Mouse (Mus musculus) ES-Bruce4 (cell line): ENCODE data around the gene Amigo1.
A peak's percentile ranks its signal among the peaks of the same experiment; 100 is the strongest.

Experiments used
- CTCF ChIP-seq: IDR thresholded peaks from one replicate; pipeline ENCODE4 v1.8.1; 2011; ENCODE audit warnings: low read depth, low read length
- POLR2A ChIP-seq: IDR thresholded peaks from one replicate; pipeline ENCODE4 v1.8.1; 2011; ENCODE audit warnings: low read length; ENCODE audit not compliant: insufficient read depth

- TF ChIP-seq POLR2A, result no peak
- TF ChIP-seq CTCF, result peak; percentile 9
These were observed 10.9 kb downstream of the Amigo1 start for GRCm38 (mm10) chr3:108197066-108197497.
